Mouse (Mus musculus) brown adipose tissue, adult 24 weeks (tissue): ENCODE data around the gene Lrrc3b. TPM values are rescaled to one million over a fixed set of nuclear protein-coding genes. Genes with fewer than 3 reads are reported as not detected.
A peak's percentile ranks its signal among the peaks of the same experiment; 100 is the strongest.

Source experiments
- H3K27ac ChIP-seq: fragments of 200-500 bp; replicated peaks from 2 replicates; pipeline ENCODE4 v1.5.1; 2012; ENCODE audit warnings: low read depth, mild to moderate bottlenecking, low read length
- H3K4me1 ChIP-seq: fragments of 200-500 bp; 2 replicates; pipeline ENCODE4 v1.6.1; 2012; ENCODE audit warnings: low read length, mixed read lengths; ENCODE audit not compliant: control insufficient read depth, insufficient read depth, insufficient read length
- H3K4me3 ChIP-seq: fragments of 200-500 bp; 2 replicates; pipeline ENCODE4 v1.5.1; 2012; ENCODE audit warnings: low read depth, mild to moderate bottlenecking, low read length, moderate library complexity; ENCODE audit not compliant: insufficient read depth
- polyA plus RNA-seq: library from polyadenylated mRNA; stranded (reverse); fragments of >200 nt; gene quantifications from 2 replicates; pipeline ENCODE4 v1.2.4, GENCODE M21; 2012; ENCODE audit not compliant: missing spikeins, insufficient read depth, insufficient read length

Gene Lrrc3b
- polyA plus RNA-seq = not detected in 2 replicates

DNA sequence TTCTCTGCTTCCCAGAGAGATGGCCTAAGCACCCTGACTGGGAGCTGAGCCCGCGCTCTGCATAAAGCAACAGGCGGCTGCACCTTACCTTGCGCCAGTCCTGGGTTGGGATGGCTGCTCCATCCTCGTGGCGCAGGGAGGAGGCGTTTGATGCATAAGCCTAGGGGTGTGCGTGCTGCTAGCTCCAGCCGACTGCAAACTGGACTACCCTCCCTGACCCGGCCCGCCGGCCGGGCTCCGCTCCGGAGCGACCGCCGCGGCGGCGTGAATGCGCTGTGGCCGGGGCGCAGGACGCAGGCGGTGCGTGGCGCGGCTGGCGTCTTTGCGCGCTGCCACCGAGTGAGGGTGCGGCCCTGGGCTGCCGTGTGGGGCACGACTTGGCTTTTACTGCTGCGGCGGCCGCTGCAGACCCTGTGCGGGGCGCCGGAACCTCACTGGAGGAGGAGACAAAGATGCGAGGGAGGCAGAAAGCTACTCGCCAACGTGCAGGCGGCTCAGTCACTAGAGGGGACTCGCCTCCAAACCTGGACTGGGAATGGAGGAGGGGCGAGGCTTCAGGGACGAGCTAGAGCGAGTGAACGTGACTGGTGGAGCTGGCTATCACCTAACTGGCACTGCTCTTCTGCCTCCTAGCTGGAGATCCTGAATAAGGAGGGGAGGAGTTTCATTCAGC is at the start of gene Lrrc3b:
Lrrc3b (minus strand) TSS at position 503 of the 673 bp plus-strand sequence.
- peak within 1 kb of the TSS; percentile 57 for H3K4me3 ChIP-seq
- H3K4me1 ChIP-seq = no peaks in the 10 kb centered on the region
- no peak within 1 kb of the TSS for H3K27ac ChIP-seq

DNA sequence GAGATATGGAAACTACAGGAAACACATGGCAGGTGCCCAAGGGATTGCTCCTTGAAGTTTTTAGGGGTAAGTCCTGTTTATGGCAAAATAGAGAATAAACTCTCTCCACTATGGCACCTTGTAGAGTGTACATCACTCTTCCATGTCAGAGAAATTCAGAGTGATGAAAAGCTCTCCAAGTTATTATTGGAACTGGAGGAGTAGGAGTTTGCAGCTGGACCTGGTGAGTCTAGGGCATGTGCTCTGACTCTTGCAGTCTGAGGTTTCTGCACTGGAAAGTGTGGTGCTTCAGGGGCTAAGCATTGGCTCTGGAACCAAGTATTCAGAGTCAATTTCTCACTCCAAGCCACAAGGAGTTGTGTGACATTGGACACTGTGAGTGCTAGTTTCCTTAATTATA is 38.9 kb upstream of the Lrrc3b start:
- Histone ChIP-seq H3K27ac (no peak overlapping the region), H3K4me1 (no peaks in the 10 kb centered on the region), H3K4me3 (no peak overlapping the region)

DNA sequence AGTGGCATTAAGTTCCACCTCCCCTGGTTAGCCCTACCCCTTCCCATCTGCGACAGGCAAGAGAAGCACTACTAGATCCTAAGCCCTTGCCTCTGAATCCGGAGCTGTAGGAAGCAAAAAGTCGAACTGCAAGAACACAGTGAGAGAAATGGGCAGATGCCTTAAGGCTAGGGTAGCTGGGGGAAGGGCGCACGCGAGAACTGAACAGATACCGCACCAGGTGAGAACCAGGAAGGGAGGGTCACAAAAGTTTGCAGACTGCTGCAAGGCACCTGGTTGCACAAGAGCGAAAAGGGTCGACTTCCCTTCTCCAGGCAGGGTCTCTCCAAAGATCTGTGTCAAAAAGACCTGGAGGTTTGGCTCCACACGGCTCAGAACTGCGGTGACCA is 697 bp downstream of the Lrrc3b start:
- Histone ChIP-seq H3K4me3 (peak overlapping the region; percentile 57), H3K4me1 (no peaks in the 10 kb centered on the region), H3K27ac (no peak overlapping the region)

DNA sequence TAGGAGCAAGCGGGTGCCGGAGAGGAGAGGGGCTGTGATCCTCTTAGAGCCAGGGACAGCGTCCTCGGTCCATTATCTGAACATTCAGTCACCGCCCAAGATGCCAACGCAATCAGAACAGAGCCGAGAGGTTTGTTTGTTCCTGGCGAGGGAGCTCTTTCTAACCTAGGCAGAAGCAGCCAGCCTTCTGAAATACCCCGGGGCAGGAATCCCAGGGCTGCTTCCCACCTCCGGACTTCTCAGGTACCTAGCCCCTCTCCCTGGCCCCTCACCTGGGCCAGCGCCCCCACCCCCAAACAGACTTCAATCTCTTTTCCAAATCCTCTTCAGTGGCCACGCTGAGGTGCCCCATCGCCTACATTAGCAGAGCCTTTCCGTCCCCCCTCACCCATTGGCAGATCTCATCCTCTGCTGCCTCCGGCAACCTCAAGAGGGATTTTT is 1.3 kb downstream of the Lrrc3b start:
- Histone ChIP-seq H3K27ac (0 out of 2 replicates have a peak overlapping the region, but pooled peaks have one; percentile 36), H3K4me3 (peak overlapping the region; percentile 57), H3K4me1 (no peaks in the 10 kb centered on the region)

DNA sequence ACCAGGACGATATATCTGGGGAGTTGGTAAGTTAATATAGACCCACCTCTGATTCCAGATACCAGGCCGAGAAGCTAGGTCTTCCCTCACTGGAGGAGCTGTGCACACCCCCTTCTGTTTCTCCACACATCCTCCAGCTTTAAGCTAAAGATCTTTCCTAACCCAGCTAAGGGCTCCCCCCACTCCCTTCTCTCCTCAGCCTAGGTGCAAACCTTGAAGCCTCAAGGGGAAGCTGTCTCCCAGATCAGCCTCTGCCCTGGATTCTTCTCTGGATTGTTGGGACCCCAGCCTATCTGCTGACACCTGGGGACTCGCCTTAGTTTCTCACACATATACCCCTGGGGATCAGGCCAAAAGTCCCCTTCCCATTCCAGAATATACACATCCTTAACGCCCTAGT is 1.7 kb downstream of the Lrrc3b start:
- Histone ChIP-seq H3K4me1 (no peaks in the 10 kb centered on the region), H3K27ac (0 out of 2 replicates have a peak overlapping the region, but pooled peaks have one; percentile 36), H3K4me3 (peak overlapping the region; percentile 57)

DNA sequence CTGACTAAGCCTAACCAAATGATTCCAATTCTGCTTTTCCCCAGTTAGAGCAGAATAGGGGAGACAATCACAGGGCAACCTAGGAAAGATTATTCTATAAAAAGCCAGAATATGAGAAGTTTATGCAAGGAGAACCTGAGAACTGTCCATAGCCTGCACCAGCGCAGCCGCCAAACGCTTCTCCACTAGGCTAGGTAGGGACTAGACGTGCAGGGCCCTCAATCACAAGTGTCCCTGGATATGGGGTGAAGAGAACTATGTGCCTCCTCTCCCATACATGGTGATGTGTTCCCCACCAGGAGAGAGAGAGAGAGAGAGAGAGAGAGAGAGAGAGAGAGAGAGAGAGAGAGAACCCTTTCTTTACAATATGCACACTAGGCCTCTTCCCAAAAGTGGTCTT is 2.2 kb downstream of the Lrrc3b start:
- Histone ChIP-seq H3K27ac (no peak overlapping the region), H3K4me3 (peak overlapping the region; percentile 57; the same call in 1 of the 2 replicates), H3K4me1 (no peaks in the 10 kb centered on the region)

DNA sequence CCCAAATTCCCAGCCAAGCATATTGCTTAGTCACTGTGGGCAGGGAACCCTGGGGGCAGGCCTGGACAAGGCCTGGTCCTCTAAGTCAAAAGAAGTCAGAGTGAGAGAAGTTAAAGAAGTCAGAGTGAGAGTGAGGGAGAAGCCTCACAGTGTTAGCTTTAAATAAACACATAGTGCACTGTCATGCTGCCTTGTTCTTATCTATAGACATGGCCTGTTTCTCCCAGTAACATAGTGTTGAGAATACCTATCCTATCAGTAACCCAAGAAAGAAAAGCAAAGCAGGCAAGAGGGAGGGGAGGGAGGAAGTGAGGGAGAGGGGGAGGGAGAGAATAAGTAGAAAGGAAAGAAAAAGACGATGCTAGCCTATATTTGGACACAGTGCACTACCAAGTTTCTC is 6.4 kb downstream of the Lrrc3b start:
- Histone ChIP-seq H3K4me3 (no peak overlapping the region), H3K4me1 (no peaks in the 10 kb centered on the region), H3K27ac (no peak overlapping the region)

DNA sequence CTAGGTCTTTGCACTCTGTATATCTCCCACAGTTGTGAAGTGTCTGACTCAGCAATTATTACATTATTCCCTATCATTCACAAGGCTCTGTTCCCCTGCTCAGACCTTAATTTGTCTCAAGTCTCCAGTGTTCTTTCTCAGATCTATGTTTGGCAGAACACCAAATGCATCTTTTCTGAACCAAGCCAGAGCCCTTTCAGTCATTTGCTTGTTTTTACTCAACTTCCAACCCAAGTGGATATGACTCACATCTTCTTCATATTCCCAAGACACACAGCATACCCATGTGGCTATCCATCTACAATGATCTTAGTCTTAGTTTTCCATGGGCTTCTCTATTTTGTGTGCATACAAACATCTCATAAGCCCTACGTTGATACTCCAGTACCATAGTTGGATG is 17.2 kb downstream of the Lrrc3b start:
- no peaks in the 10 kb centered on the region; the same call in 1 of the 2 replicates for H3K4me1 ChIP-seq
- H3K4me3 ChIP-seq = no peak overlapping the region
- H3K27ac ChIP-seq = no peak overlapping the region

DNA sequence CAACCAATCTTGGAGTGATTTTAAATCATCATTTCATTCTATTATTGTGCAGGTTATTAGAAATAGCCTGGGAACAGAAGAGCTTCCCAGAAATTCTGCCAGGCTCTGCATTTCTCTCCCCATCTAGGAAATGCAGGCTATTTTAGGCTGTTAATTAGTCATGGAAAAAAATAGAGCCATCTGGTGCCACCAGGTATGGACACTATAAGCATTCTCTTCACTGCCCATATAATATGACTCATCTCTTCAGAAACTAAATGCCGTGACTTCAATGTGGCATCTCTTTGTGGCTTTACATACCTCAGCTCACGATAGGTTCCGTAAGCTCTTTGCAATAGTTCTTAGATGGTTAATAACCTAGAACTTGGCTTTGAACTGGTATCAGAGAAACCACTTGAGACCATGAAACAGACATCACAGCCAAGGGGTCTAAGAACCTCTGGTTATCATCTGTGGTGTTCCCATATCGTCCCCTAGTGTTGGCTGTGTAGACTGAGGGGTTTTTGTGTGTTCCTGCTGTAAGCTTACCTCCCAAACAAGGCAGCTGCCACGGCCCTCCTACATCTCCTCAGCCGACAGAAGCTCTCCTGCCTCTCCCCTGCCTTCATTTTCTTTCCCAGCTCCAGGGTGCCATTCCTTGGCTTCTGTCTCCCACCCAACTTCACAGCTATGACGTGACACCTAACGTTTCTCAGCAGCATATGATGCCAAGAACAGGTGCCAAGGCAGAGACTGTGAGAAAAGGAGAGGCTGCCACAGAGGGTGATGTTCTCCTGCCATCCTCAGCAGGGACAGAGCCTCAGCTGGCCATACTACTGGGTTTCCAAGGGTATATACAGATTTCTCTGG is 27.9 kb downstream of the Lrrc3b start:
- H3K27ac ChIP-seq = no peak overlapping the region
- no peak overlapping the region for H3K4me3 ChIP-seq
- H3K4me1 ChIP-seq = no peaks in the 10 kb centered on the region

DNA sequence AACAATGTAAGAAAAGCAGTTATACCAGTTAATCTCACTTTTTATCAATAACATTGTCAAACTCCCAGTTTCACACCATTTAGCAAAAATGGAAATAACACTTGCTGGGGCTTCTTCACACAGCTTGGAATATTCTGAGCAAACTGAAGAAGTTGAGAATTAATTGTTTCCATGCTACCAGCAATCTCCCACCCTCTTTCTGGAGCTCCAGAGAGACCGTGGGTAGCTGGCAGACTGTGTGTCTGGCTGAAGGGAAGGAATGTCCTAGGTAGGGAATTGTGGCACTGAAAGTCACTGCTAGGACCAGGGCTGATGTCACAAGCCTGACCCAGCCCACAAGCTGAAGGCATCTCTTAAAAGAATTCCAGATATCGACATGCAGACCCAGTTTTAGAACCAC is 53.3 kb downstream of the Lrrc3b start:
- Histone ChIP-seq H3K4me3 (no peak overlapping the region), H3K27ac (no peak overlapping the region), H3K4me1 (no peaks in the 10 kb centered on the region)

DNA sequence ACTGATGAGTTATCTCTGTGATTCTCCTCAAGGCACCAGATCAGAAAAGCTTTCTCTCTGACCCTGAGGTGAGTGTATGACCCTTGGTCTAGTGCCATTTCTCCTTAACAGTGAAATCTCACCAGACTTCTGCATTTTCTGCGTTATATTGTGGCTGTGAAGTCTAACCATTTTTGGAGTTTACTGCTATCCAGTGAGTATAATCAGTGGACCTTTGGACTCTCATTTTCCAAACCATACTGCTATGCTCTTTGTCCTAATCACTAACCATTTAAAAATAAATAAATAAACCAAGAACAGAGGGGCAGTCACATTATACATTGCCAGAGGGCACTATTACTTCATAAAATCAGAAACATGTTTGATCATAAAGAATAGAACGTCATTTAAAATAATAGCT is 53.8 kb downstream of the Lrrc3b start:
- no peak overlapping the region for H3K4me3 ChIP-seq
- H3K27ac ChIP-seq = no peak overlapping the region
- no peaks in the 10 kb centered on the region for H3K4me1 ChIP-seq

DNA sequence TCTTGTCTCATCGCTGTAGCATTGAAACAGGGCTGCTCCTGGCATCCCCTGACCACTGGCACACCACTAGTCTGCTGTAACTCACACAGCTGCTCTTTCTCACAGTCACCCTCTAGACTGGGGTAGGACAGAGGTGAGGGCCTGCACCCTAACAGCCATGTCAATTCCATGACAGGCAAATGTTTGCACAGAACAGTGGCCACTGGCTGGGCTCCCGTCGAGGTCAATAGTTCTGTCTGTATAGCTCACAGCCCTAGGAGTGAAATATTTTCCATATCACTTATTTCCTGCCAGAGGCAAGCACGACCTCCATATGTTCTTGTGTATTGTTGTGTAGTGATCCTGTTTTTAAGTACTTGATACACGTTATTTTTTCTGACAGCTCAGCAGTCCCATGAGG is 54.3 kb downstream of the Lrrc3b start:
- Histone ChIP-seq H3K4me1 (no peaks in the 10 kb centered on the region), H3K27ac (no peak overlapping the region), H3K4me3 (no peak overlapping the region)

DNA sequence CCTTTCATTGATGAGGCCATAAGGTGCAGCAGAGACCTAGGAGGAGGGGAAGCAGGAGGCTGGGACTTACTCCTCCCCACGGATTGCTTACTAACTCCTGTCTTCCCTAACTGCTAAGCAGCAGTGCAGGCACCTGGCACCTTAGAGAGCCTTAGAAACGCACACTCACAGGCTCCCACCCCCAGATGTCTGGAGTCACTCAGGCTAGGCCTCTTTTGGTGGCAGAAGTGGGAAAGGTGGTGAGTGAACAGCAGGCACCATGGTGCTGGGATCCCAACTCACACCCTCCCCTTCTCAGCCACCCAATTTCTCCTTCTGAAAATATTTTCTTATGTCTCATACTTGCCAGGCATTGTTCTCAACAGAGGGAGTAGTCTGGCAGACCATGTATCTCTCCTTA is 55.7 kb downstream of the Lrrc3b start:
- Histone ChIP-seq H3K27ac (no peak overlapping the region), H3K4me3 (no peak overlapping the region), H3K4me1 (no peaks in the 10 kb centered on the region)

DNA sequence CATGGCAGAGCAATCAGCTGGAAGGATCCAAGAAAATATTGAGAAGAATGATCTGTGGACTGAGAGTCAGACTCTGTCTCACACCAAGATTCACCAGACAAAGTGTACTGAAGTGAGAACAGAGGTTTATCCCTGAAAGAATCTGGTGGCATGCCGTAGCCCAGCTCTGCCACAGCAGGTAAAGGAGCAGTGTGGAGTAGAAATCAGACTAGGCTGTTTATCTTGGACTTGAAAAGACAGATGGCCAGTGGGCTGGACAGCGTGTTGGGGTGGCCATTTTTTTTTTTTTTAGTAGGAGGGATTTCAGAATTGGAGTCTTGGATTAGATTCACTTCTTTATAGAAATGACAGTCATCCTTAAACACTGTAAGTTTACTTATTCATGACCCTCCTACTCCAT is 61.4 kb downstream of the Lrrc3b start:
- Histone ChIP-seq H3K4me1 (peaks cover 10% of the 10 kb centered on the region; the same call in 1 of the 2 replicates), H3K27ac (peak overlapping the region; percentile 67), H3K4me3 (no peak overlapping the region)

DNA sequence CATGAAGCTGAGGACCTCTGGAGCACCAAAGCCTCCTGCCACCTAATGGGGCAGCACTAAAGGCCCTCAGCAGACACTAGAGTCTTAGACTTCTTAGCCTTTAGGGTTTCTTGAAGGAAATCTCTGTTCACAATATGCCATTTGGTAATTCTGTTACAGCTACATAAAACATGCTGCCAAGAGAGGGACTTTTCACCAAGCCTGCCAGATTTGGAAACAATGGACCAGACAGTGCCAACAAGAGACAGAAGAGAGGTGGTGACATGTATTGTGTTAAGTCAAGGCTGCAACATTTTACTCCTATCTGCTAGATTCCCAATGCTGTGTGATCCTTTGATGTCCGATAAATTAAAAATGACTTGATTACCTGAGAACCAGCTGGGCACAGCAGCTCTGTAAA is 62.0 kb downstream of the Lrrc3b start:
- H3K27ac ChIP-seq = peak overlapping the region; percentile 67; the same call in 1 of the 2 replicates
- peaks cover 10% of the 10 kb centered on the region; the same call in 1 of the 2 replicates for H3K4me1 ChIP-seq
- no peak overlapping the region for H3K4me3 ChIP-seq
